Mouse (Mus musculus): ENCODE measurements around the gene Nol7.

Gene Nol7

DNA sequence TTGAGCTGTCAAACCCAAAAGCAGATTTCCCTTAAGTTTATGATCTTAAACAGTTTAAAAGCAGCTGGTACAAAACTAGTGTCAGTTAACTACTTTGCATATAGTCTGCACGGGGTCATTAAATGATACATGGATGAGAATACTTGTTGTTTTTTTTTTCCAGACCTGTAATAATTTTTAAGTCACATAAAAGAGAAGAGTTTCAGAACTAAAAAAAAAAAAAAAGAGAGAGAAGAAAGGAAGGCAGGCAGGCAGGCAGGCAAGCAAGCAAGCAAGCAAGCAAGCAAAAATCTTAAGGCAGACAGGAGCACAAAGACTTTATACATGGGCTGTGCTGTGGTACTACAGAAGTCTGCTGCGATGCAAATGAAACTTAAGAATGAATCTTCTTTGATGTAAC lies 35.2 kb downstream of the Nol7 start:
- DNase-seq = no peak

DNA sequence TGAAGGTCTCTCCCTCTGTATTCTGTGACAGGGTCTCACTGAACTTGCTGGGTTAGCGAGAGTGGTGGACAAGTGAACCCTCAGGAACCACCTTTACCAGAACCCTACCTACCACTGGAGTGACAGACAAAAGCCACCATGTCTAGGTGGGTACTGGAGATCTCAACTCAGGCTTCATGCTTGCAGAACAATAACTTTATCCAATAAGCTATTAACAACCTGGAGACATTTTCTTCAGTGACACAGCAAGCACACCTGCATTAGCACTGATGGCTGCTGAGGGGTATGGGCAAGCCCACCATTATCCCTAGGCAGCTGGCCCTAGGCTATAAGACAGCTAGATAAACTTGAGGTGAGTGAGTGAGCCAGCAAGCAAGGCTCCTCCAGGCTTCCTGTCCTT lies 42.2 kb downstream of the Nol7 start:
- no peak for DNase-seq

DNA sequence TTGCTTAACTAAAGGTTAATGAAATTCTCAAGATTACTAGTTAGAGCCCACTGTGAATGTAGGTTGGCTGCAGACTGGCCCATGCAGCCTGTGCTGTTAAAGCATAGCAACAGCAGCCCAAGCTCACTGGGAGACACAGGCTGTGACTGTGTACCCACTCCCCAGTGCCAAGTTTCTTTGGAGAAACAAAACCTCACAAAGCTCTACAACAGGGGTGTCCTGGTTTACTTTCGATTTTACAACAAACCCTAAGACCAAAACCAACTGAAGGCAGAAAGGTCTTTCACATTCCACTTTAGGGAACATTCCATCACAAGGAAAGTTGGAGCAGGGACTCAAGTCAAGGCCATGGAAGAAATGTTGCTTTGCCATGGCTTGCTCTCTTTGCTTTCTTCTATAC lies 44.4 kb downstream of the Nol7 start:
- no peak for DNase-seq

DNA sequence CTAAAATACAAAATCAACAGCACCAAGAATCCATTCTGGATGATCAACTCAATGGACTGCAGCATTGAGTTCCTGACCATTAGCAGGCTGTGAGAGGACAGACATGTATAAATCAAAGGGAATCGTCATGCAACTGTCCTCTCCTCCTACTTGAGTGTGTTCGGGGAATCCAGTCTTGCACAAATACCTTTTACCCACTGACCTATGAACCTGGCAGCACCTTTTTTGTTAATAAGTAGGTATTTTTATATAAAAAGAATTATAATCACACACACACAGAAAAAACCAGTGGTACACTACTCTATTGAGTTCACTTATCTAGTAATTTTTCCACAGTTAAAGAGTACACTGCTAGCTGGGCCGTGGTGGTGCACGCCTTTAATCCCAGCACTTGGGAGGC lies 45.5 kb downstream of the Nol7 start:
- DNase-seq = no peak

DNA sequence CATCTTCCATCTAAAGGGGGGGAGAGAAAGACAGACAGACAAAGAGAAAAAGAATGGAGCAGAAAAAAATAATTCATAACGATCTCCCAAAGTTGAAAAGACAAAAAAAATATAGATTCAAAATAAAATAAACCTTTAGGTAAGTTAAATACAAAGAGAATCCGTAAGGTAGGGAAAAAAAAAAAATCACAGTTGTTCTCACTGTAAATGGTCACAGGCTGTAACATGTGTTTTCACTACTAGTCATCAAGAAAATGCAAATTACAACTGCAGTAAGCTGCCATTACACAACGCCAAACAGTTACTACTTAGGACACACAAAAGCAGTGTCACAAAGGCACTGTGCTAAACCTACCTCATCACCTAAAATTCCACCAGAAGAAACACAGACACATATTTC lies 46.5 kb downstream of the Nol7 start:
- DNase-seq = no peak

DNA sequence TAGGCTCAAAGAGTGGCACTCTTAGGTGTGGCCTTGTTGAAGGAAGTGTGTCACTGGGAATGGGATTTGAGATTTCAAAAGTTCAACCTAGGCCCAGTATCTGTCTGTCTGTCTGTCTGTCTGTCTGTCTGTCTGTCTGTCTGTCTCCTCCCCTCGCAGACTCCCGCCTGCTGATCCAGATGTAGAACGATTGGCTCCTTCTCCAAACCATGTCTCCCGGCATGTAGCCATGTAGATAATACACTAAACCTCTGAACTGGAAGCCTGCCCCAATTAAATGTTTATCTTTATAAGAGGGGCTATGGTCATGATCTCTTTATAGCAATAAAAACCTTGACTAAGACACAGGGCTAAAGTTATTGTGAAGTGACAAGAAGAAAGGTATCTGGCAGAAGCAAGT lies 47.6 kb downstream of the Nol7 start:
- DNase-seq = no peak

DNA sequence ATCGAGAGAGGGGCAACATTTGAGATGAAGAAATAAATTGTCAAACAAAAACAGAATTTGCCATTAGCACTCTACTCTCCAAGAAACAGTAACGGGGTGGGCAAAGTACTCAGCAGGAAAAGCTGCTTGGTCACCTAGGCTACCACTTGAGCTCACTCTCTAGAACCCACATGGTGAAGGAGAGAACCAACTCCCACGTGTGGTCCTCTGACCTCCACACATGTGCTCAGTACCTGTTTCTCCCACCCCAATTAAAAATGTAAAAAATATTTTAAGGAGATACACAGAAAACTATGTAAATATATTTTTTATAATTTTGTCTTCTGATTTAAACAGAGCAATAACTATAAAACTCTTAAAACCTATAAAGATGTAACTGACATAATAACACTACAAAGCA lies 49.5 kb downstream of the Nol7 start:
- DNase-seq = no peak

DNA sequence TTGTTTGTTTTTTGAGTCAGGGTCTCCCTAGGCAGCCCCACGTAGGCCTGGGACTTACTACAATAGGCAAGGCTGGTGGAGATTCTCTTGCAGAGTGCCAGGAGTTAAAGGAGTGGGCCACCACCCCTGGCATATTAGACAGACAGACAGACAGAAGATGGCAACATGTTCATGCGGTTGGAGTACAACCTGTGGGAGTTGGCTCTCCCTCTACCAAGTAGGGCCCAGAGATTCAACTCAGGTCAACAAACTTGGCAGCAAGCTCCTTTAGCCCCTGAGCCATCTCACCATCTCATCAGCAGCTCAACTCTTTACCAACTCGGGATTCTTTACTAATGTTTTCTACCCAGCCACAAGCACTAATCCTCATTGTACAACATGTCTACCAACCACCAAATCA lies 52.5 kb downstream of the Nol7 start:
- no peak for DNase-seq

DNA sequence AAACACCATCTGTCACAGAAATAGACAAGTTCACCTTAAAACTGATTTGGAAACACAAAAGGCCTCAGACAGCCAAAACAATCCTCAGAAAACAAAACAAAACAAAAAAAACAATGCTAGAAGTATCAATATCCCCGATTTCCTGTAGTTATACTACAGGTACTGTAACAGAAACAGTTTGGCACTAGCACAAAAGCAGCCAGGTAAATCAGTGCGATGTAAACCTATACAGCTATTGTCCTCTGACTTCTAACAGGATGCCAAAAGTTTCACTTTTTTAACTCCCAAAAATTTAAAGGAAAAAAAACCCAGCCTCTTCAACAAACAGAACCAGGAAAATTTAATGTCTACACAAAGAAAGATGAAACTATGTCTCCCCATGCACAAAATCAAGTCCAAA lies 54.0 kb downstream of the Nol7 start:
- no peak for DNase-seq

DNA sequence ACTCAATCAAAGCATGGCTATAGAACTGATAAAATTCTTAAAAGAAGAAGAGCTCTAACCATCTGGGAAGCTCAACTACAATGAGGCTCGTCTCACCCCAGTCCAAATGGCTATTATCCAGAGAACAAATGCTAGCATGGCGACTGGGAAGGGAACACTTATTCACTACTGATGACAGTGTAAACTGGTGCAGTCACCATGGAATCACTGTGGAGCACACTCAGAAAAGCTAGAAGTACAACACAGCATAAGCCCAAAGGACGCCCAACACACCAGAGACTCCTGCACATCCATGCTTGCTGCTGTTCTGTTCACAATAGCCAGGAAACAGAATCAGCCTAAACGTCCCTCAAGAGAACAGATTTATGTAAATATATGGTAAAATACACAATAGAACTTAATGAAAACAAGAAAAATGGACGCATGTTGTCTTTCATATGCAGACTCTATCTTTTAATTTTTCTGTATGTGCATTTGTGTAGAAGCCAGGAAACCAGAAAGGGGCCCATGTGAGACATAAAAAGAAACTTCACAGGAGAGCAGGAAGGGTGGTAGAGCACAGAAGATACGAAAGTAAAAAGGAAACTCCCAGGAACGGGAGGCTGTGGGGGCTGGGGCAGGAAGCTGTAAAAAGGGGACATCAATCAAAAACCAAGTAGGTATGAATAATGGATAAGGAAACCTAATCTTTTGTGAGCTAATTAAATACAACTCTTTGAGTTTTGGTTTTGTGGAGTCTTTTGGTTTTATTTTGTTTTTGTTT lies 54.8 kb downstream of the Nol7 start:
- DNase-seq = no peak

DNA sequence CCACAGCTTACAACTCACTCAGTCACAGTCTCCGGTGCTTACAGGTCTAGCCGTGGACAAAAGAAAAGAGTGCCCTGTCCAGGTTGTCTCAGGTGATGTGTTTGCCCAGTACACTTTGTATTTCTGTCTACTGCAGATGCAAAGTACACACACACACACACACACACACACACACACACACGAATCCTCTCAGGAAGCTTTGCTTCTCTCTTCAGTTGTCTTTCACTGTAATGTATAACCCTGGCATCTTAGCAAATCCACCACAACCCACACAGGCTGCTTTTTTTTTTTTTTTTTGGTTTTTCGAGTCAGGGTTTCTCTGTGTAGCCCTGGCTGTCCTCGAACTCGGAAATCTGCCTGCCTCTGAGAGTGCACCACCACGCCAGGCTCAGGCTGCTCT lies 56.2 kb downstream of the Nol7 start:
- no peak for DNase-seq
